Mouse (Mus musculus) forebrain, embryonic 15.5 days (tissue): ENCODE measurements at regions not wholly inside any gene's neighbourhood (a gene's known extent, or its start where the extent isn't known, plus 50 kb on each side); places are given as distances from the start of the nearest gene placed in this dataset.

Experiments used
- ATAC-seq: fragments of 200-750 bp; cut with Nextera tagmentation; replicated peaks from 2 replicates; pipeline ENCODE4 v1.8.0; 2017; ENCODE audit warnings: mild to moderate bottlenecking, moderate TSS enrichment, moderate library complexity
- H3K27ac ChIP-seq: fragments of 300-500 bp; sonication (generic); replicated peaks from 2 replicates; pipeline ENCODE4 v1.5.1; 2015; ENCODE audit warnings: mild to moderate bottlenecking, inconsistent platforms
- H3K27me3 ChIP-seq: fragments of 300-500 bp; sonication (generic); 2 replicates; pipeline ENCODE4 v1.6.1; 2015; ENCODE audit warnings: inconsistent platforms
- H3K36me3 ChIP-seq: fragments of 300-500 bp; sonication (generic); 2 replicates; pipeline ENCODE4 v1.6.1; 2015; ENCODE audit warnings: mild to moderate bottlenecking, inconsistent platforms
- H3K4me1 ChIP-seq: fragments of 300-500 bp; sonication (generic); 2 replicates; pipeline ENCODE4 v1.6.1; 2015; ENCODE audit warnings: inconsistent platforms
- H3K4me2 ChIP-seq: fragments of 300-500 bp; sonication (generic); replicated peaks from 2 replicates; pipeline ENCODE4 v1.6.1; 2015; ENCODE audit warnings: mild to moderate bottlenecking, inconsistent platforms
- H3K4me3 ChIP-seq: fragments of 300-500 bp; sonication (generic); 2 replicates; pipeline ENCODE4 v1.5.1; 2015; ENCODE audit warnings: mild to moderate bottlenecking, inconsistent platforms
- H3K9ac ChIP-seq: fragments of 300-500 bp; sonication (generic); replicated peaks from 2 replicates; pipeline ENCODE4 v1.6.1; 2015; ENCODE audit warnings: mild to moderate bottlenecking, inconsistent platforms
- H3K9me3 ChIP-seq: fragments of 300-500 bp; sonication (generic); 2 replicates; pipeline ENCODE4 v1.6.1; 2016; ENCODE audit warnings: inconsistent platforms
- WGBS: fragments of 180-500 bp; shearing (Covaris S2); methylation state at CpG from one replicate; pipeline ENCODE4 v1.1.7; 2015; ENCODE audit warnings: mixed read lengths; 5-methylcytosine and 5-hydroxymethylcytosine counted together

DNA sequence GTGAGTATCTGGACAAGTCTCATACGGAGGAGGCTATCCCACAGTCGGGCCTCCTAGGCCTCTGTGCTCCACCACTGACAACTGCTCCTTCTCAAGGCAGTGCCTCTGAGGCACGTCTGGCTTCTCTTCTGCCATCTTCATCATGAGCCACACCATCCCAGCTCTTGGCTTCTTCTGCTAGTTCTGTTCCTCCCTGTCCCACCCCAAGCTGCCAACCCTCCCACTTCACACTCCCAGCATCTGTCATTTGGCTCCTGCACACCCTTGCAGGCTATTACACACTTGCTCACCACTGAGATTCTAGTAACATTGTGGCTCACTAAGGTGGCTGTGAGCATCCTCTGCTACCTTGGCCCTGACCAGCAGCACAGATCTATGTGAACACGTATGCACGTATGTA is 221.1 kb upstream of the Slc16a7 start:
- Histone ChIP-seq H3K27ac (no peak overlapping the region), H3K4me1 (peaks cover 10% of the 10 kb centered on the region), H3K9ac (no peak overlapping the region), H3K36me3 (no peaks in the 10 kb centered on the region), H3K9me3 (no peaks in the 10 kb centered on the region), H3K27me3 (no peaks in the 10 kb centered on the region), H3K4me2 (no peak overlapping the region), H3K4me3 (no peak overlapping the region)
- WGBS, result 81% methylated on average over 5 of the region's 5 CpGs
- ATAC-seq, result no peak

DNA sequence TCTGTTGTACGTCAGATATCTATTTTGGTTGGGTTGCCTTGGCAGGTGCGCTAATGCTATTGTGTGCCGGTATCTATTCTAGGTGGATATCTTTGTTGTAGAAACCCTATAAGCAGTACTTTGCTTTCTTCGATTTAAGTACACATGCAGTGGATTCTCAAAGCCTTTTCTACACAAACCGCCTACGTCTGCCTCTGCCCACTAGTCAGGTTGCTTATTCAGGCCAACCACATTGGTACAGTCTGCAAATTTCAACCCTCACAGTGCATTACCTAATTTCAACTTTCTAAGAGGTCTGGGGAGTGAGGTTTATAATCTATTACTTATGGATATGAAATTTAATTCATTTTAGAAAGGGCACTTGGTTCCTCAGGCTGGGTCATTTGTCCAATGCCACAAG is 223.5 kb upstream of the Slc16a7 start:
- Histone ChIP-seq H3K4me1 (peaks cover 5% of the 10 kb centered on the region), H3K9ac (no peak overlapping the region), H3K4me3 (no peak overlapping the region), H3K9me3 (no peaks in the 10 kb centered on the region), H3K4me2 (no peak overlapping the region), H3K36me3 (no peaks in the 10 kb centered on the region), H3K27me3 (no peaks in the 10 kb centered on the region), H3K27ac (no peak overlapping the region)
- WGBS, result 65% methylated on average over 6 of the region's 6 CpGs
- no peak for ATAC-seq

DNA sequence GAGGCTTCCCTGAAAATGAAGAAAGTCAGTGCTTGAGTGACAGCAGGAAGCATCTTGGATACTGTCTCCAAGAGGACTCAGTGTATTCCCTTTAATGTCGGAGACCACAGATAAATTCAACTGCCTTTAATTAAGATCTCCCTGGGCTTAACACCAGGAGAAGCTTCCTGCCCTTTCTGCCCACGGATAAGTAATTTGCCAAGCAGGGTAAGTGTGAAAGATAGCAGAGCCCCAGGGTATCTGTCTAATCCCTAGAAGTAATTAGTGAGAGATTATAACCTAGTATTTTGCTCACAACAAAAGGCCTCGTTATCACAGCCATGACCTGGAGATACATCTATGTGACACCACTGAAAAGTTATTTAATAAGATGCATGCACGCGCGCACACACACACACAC is 232.1 kb upstream of the Slc16a7 start:
- no peaks in the 10 kb centered on the region for H3K36me3 ChIP-seq
- WGBS, result 40% methylated on average over 6 of the region's 6 CpGs
- H3K4me1 ChIP-seq, result peaks cover 9% of the 10 kb centered on the region
- no peaks in the 10 kb centered on the region for H3K27me3 ChIP-seq
- H3K27ac ChIP-seq, result no peak overlapping the region
- ATAC-seq, result no peak
- H3K4me2 ChIP-seq, result no peak overlapping the region
- no peak overlapping the region for H3K9ac ChIP-seq
- H3K4me3 ChIP-seq, result no peak overlapping the region
- no peaks in the 10 kb centered on the region for H3K9me3 ChIP-seq

DNA sequence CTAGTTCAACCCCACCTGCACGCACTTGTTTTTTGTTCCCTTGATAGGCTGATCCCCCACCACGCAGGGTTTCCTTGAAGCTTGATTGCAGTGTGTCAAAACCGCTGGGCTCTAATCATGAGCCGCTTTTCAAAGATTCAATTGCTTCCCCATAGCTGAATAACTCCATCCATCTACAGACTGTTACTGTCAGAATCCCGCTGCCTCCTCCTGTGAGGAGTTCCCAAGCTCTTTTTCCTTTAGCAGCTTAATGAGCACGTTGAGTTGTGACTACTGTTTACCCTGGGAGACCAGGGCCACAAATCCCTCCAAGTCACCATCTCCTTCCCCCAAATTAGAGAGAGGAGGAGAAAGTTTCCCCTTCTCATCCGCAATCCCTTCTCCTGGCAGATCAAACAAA is 234.6 kb upstream of the Slc16a7 start:
- H3K9me3 ChIP-seq, result no peaks in the 10 kb centered on the region
- no peaks in the 10 kb centered on the region for H3K36me3 ChIP-seq
- no peak overlapping the region for H3K9ac ChIP-seq
- H3K27me3 ChIP-seq, result no peaks in the 10 kb centered on the region
- peak; percentile 51; the same call in 1 of the 2 replicates for ATAC-seq
- WGBS, result 2% methylated on average over 7 of the region's 7 CpGs
- H3K4me2 ChIP-seq, result 0 out of 2 replicates have a peak overlapping the region, but pooled peaks have one; percentile 14
- H3K27ac ChIP-seq, result no peak overlapping the region
- no peak overlapping the region for H3K4me3 ChIP-seq
- H3K4me1 ChIP-seq, result peaks cover 9% of the 10 kb centered on the region

DNA sequence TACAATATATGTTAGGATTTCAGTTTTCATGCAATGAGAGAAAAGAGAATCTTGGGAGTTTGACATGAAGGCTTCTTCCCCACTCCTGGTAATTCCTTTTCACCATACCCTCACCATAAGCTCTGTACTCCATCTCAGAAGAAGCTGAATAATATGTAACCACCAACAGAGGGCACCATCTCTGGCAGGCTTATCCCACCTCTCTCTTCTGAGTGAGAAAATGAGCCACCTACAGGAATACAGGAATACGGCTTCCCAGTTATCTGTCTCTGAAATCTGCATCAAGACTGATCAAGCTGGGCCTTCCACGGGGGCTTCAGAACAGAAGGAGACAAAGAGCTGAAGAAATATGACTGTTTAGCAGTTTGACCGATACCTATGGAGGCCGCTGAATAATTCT is 278.6 kb upstream of the Slc16a7 start:
- 89% methylated on average over 4 of the region's 4 CpGs for WGBS
- no peak for ATAC-seq
- H3K4me1 ChIP-seq, result no peaks in the 10 kb centered on the region

DNA sequence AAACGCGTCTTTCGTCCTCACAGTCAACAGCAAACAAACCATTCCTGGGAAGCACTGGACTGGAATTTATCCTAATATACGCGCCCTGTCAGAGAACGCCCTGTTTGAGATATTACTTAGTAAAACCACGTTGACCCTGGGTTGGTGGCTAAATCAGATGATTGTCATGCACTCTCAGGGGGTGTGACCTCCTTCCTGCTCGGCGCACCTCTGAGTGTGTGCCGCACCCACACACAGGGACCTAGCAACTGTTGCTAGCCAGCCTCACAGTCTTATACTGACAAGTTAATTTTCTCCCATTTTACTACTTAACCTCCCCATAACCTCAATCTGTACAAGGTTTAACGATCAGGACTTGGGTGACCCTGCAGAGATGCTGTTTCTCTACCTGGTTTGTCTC is 284.4 kb upstream of the Slc16a7 start:
- no peak overlapping the region for H3K4me2 ChIP-seq
- no peak overlapping the region for H3K4me3 ChIP-seq
- H3K27me3 ChIP-seq, result no peaks in the 10 kb centered on the region
- H3K4me1 ChIP-seq, result no peaks in the 10 kb centered on the region
- no peak overlapping the region for H3K9ac ChIP-seq
- ATAC-seq, result no peak
- H3K27ac ChIP-seq, result no peak overlapping the region
- WGBS, result 46% methylated on average over 11 of the region's 11 CpGs
- H3K9me3 ChIP-seq, result no peaks in the 10 kb centered on the region
- no peaks in the 10 kb centered on the region for H3K36me3 ChIP-seq

More for the DNA sequence above, 278.6 kb upstream of the Slc16a7 start:
- H3K4me2 ChIP-seq, result no peak overlapping the region
- H3K9me3 ChIP-seq, result no peaks in the 10 kb centered on the region
- no peaks in the 10 kb centered on the region for H3K27me3 ChIP-seq
- no peaks in the 10 kb centered on the region for H3K36me3 ChIP-seq
- no peak overlapping the region for H3K4me3 ChIP-seq
- H3K9ac ChIP-seq, result no peak overlapping the region
- no peak overlapping the region for H3K27ac ChIP-seq

DNA sequence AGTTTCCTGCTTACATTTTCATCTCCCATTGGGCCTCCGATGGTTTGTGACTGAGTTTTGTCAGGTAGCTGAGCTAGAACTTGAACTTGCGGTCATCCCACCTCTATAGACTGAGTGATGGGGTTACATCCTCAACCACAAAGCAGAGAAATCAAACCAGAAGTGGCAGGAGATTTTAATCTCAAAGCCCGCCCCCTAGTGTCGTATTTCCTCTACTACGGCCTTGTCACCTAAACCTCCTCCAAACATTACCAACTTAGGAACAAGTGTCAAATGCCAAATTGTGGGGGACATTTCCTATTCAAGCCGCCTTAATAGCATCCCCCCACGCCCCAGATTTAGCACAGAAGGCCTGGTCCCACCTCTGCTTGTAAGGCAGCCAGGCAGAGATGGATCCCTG is 286.3 kb upstream of the Lrig3 start:
- no peak for ATAC-seq
- WGBS, result 86% methylated on average over 7 of the region's 7 CpGs
- H3K9ac ChIP-seq, result no peak overlapping the region

DNA sequence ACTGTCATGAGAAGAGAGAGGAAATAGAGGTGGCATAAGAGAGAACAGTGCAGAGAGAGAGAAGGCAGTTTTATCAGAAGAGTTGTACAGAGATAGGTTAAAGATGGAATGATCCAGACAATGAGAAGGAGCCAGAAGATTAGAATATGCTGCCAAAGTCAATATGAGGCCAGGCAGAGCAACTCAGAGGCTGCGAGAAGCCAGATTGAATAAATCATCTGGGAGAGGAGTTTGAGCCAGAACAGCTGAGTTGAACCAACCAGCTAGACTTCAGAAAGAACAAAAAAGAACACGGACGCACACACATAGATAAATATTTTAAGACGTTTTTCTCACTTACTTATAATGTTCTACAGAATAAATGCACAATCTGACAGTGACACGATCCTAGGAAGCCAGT is 280.8 kb upstream of the Lrig3 start:
- 92% methylated on average over 5 of the region's 5 CpGs for WGBS
- ATAC-seq, result no peak
- Histone ChIP-seq H3K27ac (no peak overlapping the region), H3K4me1 (no peaks in the 10 kb centered on the region), H3K4me2 (no peak overlapping the region), H3K9ac (no peak overlapping the region), H3K4me3 (no peak overlapping the region), H3K36me3 (no peaks in the 10 kb centered on the region), H3K27me3 (no peaks in the 10 kb centered on the region), H3K9me3 (no peaks in the 10 kb centered on the region)

More for the DNA sequence above, 286.3 kb upstream of the Lrig3 start:
- no peak overlapping the region for H3K4me3 ChIP-seq
- H3K27ac ChIP-seq, result no peak overlapping the region
- no peaks in the 10 kb centered on the region for H3K27me3 ChIP-seq
- no peaks in the 10 kb centered on the region for H3K4me1 ChIP-seq
- no peaks in the 10 kb centered on the region for H3K9me3 ChIP-seq
- H3K4me2 ChIP-seq, result no peak overlapping the region
- no peaks in the 10 kb centered on the region for H3K36me3 ChIP-seq

DNA sequence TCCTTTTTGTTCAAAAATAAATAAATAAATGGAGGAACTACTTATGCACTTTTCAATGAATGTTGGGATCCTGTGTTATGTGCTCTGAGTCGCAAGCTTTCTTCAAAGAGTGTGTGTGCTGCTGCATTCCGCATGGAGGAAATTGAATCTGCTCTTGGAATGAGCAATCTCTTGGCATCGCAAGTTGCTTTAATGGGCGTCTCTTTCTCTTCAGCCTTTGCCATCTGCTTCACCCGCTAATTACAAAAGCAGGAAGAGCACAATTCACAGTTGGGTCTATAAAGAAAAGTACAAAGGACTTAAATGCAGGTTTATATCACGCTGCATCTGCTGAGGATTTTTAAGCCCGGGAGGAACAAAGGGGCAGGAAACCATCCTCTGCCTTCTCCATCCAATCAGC is 272.5 kb upstream of the Lrig3 start:
- Histone ChIP-seq H3K36me3 (no peaks in the 10 kb centered on the region), H3K4me3 (no peak overlapping the region), H3K9me3 (no peaks in the 10 kb centered on the region), H3K27me3 (no peaks in the 10 kb centered on the region), H3K4me1 (peaks cover 5% of the 10 kb centered on the region; the same call in 1 of the 2 replicates), H3K27ac (no peak overlapping the region), H3K4me2 (0 out of 2 replicates have a peak overlapping the region, but pooled peaks have one; percentile 7), H3K9ac (no peak overlapping the region)
- WGBS, result 16% methylated on average over 7 of the region's 7 CpGs
- ATAC-seq, result peak; percentile 84

DNA sequence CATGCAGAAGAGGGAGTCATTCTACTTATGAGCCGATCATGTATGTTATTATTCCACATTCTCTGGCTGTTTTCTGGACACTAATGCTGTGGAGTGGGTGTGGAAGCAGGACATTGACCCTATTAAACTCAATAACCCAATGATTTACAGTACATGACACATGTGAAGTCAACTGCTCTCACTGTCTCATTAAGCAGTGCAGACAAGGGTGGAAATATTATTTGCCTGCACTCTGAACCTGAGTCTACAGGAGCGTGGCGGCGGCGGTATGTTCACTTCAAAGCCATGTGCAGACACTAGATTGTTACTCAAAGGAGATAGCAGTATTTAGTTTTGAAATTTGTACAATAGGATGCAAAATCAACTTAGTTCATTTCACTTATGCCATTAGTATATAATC is 269.8 kb upstream of the Lrig3 start:
- H3K36me3 ChIP-seq, result no peaks in the 10 kb centered on the region
- peaks cover 5% of the 10 kb centered on the region; the same call in 1 of the 2 replicates for H3K4me1 ChIP-seq
- no peaks in the 10 kb centered on the region for H3K27me3 ChIP-seq
- H3K4me2 ChIP-seq, result no peak overlapping the region
- H3K4me3 ChIP-seq, result no peak overlapping the region
- no peak overlapping the region for H3K27ac ChIP-seq
- no peak for ATAC-seq
- H3K9me3 ChIP-seq, result no peaks in the 10 kb centered on the region
- 93% methylated on average over 5 of the region's 5 CpGs for WGBS
- no peak overlapping the region for H3K9ac ChIP-seq

DNA sequence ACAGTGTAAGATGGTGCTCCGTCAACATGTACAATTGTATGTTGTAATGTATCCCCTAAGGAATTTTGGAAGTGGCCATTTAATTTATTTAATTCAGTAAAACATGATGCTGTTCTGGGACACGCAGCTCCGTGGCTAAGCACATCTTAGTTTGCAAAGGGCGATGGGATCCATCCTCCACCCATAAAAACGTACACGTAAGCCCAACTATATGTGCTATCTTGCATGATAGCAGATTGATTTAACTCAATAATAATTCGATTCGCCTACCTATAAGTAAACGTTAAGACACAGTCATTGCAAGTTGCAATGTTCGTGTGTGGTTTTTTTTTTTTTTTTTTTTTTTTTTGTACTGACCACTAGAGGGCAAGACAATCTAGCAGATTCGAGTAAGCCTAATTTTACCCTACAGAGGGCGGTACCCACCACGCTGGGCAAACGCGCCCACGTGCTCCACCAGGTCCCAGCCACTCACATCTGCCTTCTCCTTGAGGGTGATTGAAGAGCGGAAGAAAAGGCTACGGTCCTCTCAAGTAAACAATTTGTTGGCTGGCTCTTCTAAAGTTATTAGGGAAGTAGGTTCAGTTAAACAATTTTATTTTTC is 240.8 kb upstream of the Lrig3 start:
- Histone ChIP-seq H3K4me3 (no peak overlapping the region), H3K27me3 (no peaks in the 10 kb centered on the region), H3K9ac (no peak overlapping the region), H3K27ac (no peak overlapping the region), H3K36me3 (no peaks in the 10 kb centered on the region), H3K4me1 (no peaks in the 10 kb centered on the region), H3K9me3 (no peaks in the 10 kb centered on the region), H3K4me2 (no peak overlapping the region)
- ATAC-seq, result no peak; the same call in none of the 2 replicates
- 34% methylated on average over 18 of the region's 18 CpGs for WGBS

DNA sequence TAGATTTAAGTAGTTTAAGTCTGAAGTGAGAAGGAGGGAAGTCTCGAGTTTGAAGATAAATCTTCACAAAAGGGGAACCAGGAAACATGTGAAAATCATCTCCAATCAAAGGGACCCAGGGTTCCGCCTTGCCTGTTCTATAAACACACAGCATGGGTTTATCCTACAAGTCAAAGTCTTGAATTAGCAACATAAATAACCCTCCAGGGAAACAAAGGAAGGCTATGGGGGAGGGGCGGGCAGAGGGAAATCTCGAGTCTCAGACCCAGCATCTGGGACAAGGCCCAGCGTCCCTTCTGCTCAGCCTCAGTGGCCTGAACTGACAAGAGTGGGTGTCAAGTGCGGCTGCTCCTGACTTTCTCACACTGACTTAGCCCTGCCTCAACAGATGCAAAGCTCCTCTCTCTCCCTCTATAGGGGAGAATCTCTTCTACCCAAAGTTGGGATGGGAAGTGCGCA is 240.3 kb upstream of the Lrig3 start:
- Histone ChIP-seq H3K9me3 (no peaks in the 10 kb centered on the region), H3K9ac (no peak overlapping the region), H3K4me3 (no peak overlapping the region), H3K4me2 (no peak overlapping the region), H3K4me1 (no peaks in the 10 kb centered on the region), H3K27me3 (no peaks in the 10 kb centered on the region), H3K27ac (no peak overlapping the region), H3K36me3 (no peaks in the 10 kb centered on the region)
- ATAC-seq, result peak; percentile 35; the same call in 1 of the 2 replicates
- WGBS, result 31% methylated on average over 7 of the region's 7 CpGs

DNA sequence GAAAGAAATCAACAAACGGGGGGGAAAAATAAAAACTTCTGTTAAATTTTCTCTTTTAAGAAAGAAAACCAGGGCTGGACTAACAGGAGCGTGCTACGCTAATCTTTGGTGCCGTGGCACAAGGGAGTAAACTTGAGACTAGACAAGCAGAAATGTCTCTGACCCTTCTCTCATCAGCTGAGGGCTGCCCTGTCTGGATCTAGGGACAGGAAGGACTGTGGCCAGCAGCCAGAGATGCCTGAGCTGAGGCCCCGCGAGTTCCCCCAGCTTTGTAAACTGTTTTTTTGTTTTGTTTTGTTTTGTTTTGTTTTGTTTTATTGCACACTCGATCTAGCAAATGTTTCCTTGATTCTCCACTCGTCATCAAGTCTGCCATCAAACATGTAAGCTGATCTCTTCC is 239.4 kb upstream of the Lrig3 start:
- no peaks in the 10 kb centered on the region for H3K36me3 ChIP-seq
- no peak for ATAC-seq
- no peak overlapping the region for H3K27ac ChIP-seq
- WGBS, result 67% methylated on average over 8 of the region's 8 CpGs
- no peaks in the 10 kb centered on the region for H3K4me1 ChIP-seq
- no peak overlapping the region for H3K4me3 ChIP-seq
- no peak overlapping the region for H3K4me2 ChIP-seq
- no peak overlapping the region for H3K9ac ChIP-seq
- H3K27me3 ChIP-seq, result no peaks in the 10 kb centered on the region
- H3K9me3 ChIP-seq, result no peaks in the 10 kb centered on the region
